Mouse (Mus musculus) embryonic fibroblast, embryonic 13.5 days (primary cell): Measurements from ENCODE around the gene Calm5. TPM values are rescaled to one million over a fixed set of nuclear protein-coding genes. Genes with fewer than 3 reads are reported as not detected.
"Not testable (repeated sequence)": the region's sequence is repeated elsewhere in the genome, so short reads cannot be mapped to it uniquely, and the experiment has no call there.

Experiments
- H3K27ac ChIP-seq: 2 replicates; pipeline ENCODE4 v1.5.1; 2012; ENCODE audit warnings: low read length, control low read depth, inconsistent platforms; ENCODE audit not compliant: insufficient read depth
- H3K4me1 ChIP-seq: 2 replicates; pipeline ENCODE4 v1.6.1; 2011; ENCODE audit warnings: low read length; ENCODE audit not compliant: control insufficient read depth, insufficient read depth
- H3K4me3 ChIP-seq: 2 replicates; pipeline ENCODE4 v1.5.1; 2011; ENCODE audit warnings: mild to moderate bottlenecking, control low read depth, low read length; ENCODE audit not compliant: insufficient read depth
- CTCF ChIP-seq: IDR thresholded peaks from 2 replicates; pipeline ENCODE4 v1.5.1; 2011; ENCODE audit warnings: mild to moderate bottlenecking, control low read depth, low read length, moderate library complexity, borderline replicate concordance; ENCODE audit not compliant: insufficient read depth
- POLR2A ChIP-seq: IDR thresholded peaks from 2 replicates; pipeline ENCODE4 v1.6.1; 2011; ENCODE audit warnings: low read depth, mild to moderate bottlenecking, control low read depth, low read length, moderate library complexity
- polyA plus RNA-seq: library from polyadenylated mRNA; stranded (reverse); fragments of >200 nt; gene quantifications from 2 replicates; pipeline ENCODE4 v1.2.4, GENCODE M21; 2011; ENCODE audit warnings: low read depth; ENCODE audit not compliant: missing spikeins, insufficient read length

The Calm5 gene
- polyA plus RNA-seq, 1 experiment: not detected

- H3K4me3 ChIP-seq: no peak overlapping the region
- TF ChIP-seq CTCF (no peak), POLR2A (no peak)
- no peaks in the 10 kb centered on the region for H3K4me1 ChIP-seq
- H3K27ac ChIP-seq: no peak overlapping the region
Measured at GRCm38 (mm10) chr13:3831994-3832393, 22.0 kb upstream of the Calm5 start.

GRCm38 (mm10) chr13:3832450-3832849 lies 21.5 kb upstream of the Calm5 start:
- Histone ChIP-seq H3K4me1 (no peaks in the 10 kb centered on the region), H3K4me3 (no peak overlapping the region), H3K27ac (no peak overlapping the region)
- no peak for TF ChIP-seq POLR2A
- no peak for TF ChIP-seq CTCF

DNA sequence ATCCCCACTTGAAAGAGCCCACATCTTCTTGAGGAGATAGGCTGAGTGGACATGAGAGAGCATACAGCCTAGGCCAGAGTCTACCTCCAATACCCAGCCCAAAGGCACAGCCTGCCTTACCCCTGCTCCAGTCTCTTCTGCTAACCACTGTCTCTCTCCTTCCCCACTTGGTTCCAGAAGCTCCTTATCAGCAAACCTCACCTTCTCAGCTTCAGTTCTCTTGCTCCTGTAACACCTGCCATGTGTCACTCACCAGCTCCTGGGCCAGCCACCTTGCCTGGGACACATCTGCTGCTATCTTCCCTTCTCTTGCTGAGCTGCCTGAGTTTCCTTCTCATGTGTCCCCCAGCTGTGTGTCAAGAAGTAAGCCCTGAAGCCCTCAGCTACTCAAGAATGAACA lies 20.3 kb upstream of the Calm5 start:
- H3K4me1 ChIP-seq, H3K4me3 ChIP-seq, H3K27ac ChIP-seq: not testable (repeated sequence)

DNA sequence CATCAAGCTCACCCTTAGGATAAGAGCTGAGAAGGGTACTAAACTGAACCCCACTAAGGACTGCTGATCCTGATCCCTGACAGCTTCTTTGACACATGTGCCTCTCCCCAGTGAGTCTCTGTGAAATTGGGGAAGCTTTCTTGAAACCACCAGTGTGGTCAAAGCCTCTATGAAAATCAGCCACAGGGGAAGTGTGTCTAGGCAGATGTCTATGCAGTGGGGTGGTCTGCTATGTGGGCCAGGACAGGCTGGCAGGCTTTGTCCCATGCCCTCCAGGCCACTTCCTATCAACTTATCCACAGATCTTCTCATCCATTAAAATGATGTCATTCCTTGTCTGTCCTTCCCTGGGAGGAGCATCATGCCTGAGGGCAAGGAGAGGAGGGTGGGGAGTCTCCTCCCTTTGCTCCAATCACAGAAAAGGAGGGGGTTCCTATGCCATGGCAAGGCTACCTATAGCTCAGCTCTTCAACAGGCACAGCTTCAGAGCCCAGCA lies 16.6 kb upstream of the Calm5 start, which contains the start of gene Calm4:
Gene Calm4, plus strand, starts transcription at position 446 of the 496 bp plus-strand sequence.
- H3K27ac ChIP-seq, H3K4me1 ChIP-seq, H3K4me3 ChIP-seq: not testable (repeated sequence)

DNA sequence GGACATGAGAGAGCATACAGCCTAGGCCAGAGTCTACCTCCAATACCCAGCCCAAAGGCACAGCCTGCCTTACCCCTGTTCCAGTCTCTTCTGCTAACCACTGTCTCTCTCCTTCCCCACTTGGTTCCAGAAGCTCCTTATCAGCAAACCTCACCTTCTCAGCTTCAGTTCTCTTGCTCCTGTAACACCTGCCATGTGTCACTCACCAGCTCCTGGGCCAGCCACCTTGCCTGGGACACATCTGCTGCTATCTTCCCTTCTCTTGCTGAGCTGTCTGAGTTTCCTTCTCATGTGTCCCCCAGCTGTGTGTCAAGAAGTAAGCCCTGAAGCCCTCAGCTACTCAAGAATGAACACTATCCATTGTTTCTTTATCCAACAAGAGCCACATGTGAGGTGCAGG lies 13.3 kb upstream of the Calm5 start:
- H3K27ac ChIP-seq, H3K4me3 ChIP-seq, H3K4me1 ChIP-seq: not testable (repeated sequence)

DNA sequence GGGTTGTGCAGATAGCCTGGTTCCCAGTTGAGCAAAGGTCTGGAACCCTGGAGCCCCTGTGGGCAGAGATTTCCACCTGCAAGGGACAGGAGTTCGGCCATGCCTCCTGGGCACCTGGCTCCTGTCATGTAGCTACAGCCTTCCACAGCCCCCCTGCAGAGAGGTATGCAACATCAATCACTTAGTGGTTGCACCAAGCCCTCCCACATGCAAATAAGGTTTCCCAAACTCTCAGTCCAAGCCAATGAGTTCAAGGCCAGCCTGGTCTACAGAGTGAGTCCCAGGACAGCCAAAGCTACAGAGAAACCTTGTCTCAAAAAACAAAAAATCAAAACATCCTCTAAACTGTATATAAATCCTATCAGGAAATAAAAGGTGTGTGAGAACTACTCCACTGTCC lies 3.6 kb upstream of the Calm5 start:
- H3K4me1 ChIP-seq: no peaks in the 10 kb centered on the region
- no peak overlapping the region for H3K27ac ChIP-seq
- no peak for TF ChIP-seq CTCF
- no peak for TF ChIP-seq POLR2A
- no peak overlapping the region for H3K4me3 ChIP-seq

GRCm38 (mm10) chr13:3854856-3855255 lies 883 bp downstream of the Calm5 start:
- no peak overlapping the region for H3K27ac ChIP-seq
- no peaks in the 10 kb centered on the region for H3K4me1 ChIP-seq
- no peak overlapping the region for H3K4me3 ChIP-seq
- TF ChIP-seq POLR2A (no peak), CTCF (no peak)

- no peaks in the 10 kb centered on the region for H3K4me1 ChIP-seq
- H3K27ac ChIP-seq: no peak overlapping the region
- H3K4me3 ChIP-seq: no peak overlapping the region
- no peak for TF ChIP-seq CTCF
- no peak for TF ChIP-seq POLR2A
Measured at GRCm38 (mm10) chr13:3856252-3856651, 2.3 kb downstream of the Calm5 start.

DNA sequence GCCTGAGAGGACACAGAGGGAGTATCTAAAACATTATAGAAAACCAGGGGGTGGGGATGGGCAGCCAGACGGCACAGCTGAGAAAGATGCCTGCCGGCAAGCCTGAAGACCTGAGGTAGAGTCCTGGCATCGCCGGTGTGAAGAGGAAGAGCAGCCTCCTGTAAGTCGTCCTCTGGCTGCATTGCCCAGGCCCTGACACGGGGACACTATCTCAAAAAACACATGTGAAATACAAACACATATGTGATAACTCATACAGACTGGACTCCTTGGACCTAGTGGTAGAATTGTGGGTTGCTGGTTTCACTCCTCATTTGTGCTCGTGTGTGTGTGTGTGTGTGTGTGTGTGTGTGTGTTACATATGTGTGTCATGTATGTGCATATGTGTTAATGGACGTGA lies 7.3 kb downstream of the Calm5 start:
- no peak overlapping the region for H3K4me3 ChIP-seq
- TF ChIP-seq POLR2A (no peak), CTCF (no peak)
- H3K4me1 ChIP-seq: no peaks in the 10 kb centered on the region
- no peak overlapping the region for H3K27ac ChIP-seq

- Histone ChIP-seq H3K4me1 (no peaks in the 10 kb centered on the region), H3K27ac (no peak overlapping the region), H3K4me3 (no peak overlapping the region)
- TF ChIP-seq POLR2A: no peak
- TF ChIP-seq CTCF: no peak
Measured at GRCm38 (mm10) chr13:3862325-3862724, 8.4 kb downstream of the Calm5 start.

- no peak overlapping the region for H3K4me3 ChIP-seq
- H3K4me1 ChIP-seq: no peaks in the 10 kb centered on the region
- TF ChIP-seq POLR2A: no peak
- TF ChIP-seq CTCF: no peak
- no peak overlapping the region for H3K27ac ChIP-seq
Measured at GRCm38 (mm10) chr13:3862922-3863580, 9.1 kb downstream of the Calm5 start.
